9 mouse cellular contexts compared by ENCODE assay signal in genomic region chr8:123442351-123442750, GRCm38 (mm10). TPM values are rescaled to one million over a fixed set of nuclear protein-coding genes. Genes with fewer than 3 reads are reported as not detected.
DNase-seq lines count a peak whose midpoint lies in the region; ATAC-seq and TF ChIP-seq lines count a peak whose summit lies in the region.
"Had no signal": no experiment of that assay in that cellular context is flagged by ENCODE, and none has a peak within 500 bp of the region (broad histone marks: within the 10 kb centered on the region; RNA-seq: fewer than 3 reads in every experiment).

No protein-coding gene starts in this region.

- TF ChIP-seq EP300 in heart, postnatal 0 days (IDR thresholded peaks at IDR 0.05; ENCODE audit: low read depth): no peak

- no peaks in the 10 kb centered on the region for H3K9me3 ChIP-seq in heart, postnatal 0 days (replicated peaks; ENCODE audit: control insufficient read depth, low read length)
- H3K9me3 ChIP-seq in embryonic facial prominence, embryonic 14.5 days (ENCODE audit: control insufficient read depth, low read length): no peaks in the 10 kb centered on the region
- H3K9me3 ChIP-seq in intestine, embryonic 16.5 days (ENCODE audit: control insufficient read depth, low read length): no peaks in the 10 kb centered on the region

- TF ChIP-seq CTCF in heart, postnatal 0 days (IDR thresholded peaks at IDR 0.05; ENCODE audit: low read depth): no peak

- peak overlapping the region; percentile 62 for H3K4me2 ChIP-seq in heart, postnatal 0 days (ENCODE audit: low read depth, low read length)
- H3K4me2 ChIP-seq in embryonic facial prominence, embryonic 14.5 days (ENCODE audit: low read depth, low read length): peak overlapping the region; percentile 74
- 0 out of 2 replicates have a peak overlapping the region, but pooled peaks have one; percentile 57 for H3K4me2 ChIP-seq in intestine, embryonic 16.5 days (ENCODE audit: low read depth, low read length)

- ATAC-seq in heart, postnatal 0 days (ENCODE audit: insufficient read depth, low read depth): no peak
- ATAC-seq in embryonic facial prominence, embryonic 14.5 days (ENCODE audit: low read depth): no peak
- peak; percentile 9 for ATAC-seq in intestine, embryonic 16.5 days
- peak; percentile 2; the same call in 1 of the 2 replicates for ATAC-seq in monocyte, adult 5-6 weeks (replicated peaks; ENCODE audit: insufficient number of reproducible peaks, low FRiP score, low TSS enrichment, poor library complexity, severe bottlenecking)
- ATAC-seq in inflammation-experienced regulatory T-cells, adult 6 months: no peak

- no peak overlapping the region for H3K27ac ChIP-seq in heart, postnatal 0 days (ENCODE audit: low read depth)
- no peak overlapping the region for H3K27ac ChIP-seq in embryonic facial prominence, embryonic 14.5 days (replicated peaks; ENCODE audit: low read depth, low read length)
- no peak overlapping the region for H3K27ac ChIP-seq in intestine, embryonic 16.5 days (ENCODE audit: low read length)

- no peaks in the 10 kb centered on the region for H3K36me3 ChIP-seq in heart, postnatal 0 days (replicated peaks; ENCODE audit: control insufficient read depth, insufficient read depth, low read length)
- H3K36me3 ChIP-seq in embryonic facial prominence, embryonic 14.5 days (ENCODE audit: control insufficient read depth, insufficient read depth, low read length): no peaks in the 10 kb centered on the region
- no peaks in the 10 kb centered on the region for H3K36me3 ChIP-seq in intestine, embryonic 16.5 days (ENCODE audit: control insufficient read depth, insufficient read depth, low read length)

- WGBS in heart, postnatal 0 days: 83% methylated on average over 5 of the region's 5 CpGs
- 84% methylated on average over 5 of the region's 5 CpGs for WGBS in embryonic facial prominence, embryonic 14.5 days
- 92% methylated on average over 5 of the region's 5 CpGs for WGBS in intestine, embryonic 16.5 days

- H3K9ac ChIP-seq in heart, postnatal 0 days (replicated peaks; ENCODE audit: low read depth, low read length): no peak overlapping the region
- H3K9ac ChIP-seq in embryonic facial prominence, embryonic 14.5 days (ENCODE audit: low read depth, low read length): peak overlapping the region; percentile 92
- no peak overlapping the region for H3K9ac ChIP-seq in intestine, embryonic 16.5 days (ENCODE audit: low read depth, low read length)

- DNase-seq in heart, postnatal 0 days (ENCODE audit: low spot score): no peak
- no peak for DNase-seq in heart, postnatal 36 days
- DNase-seq in embryonic facial prominence, embryonic 14.5 days (ENCODE audit: low spot score): no peak
- no peak for DNase-seq in left cerebral cortex, postnatal 4 days
- no peak for DNase-seq in ovary, postnatal 14 days (ENCODE audit: low spot score)

- intact Hi-C loops in heart, postnatal 36 days (cut with DNase I): loop anchor here (2.0 kb wide), 1 partner anchor 34 kb away; the partner anchor contains the start of gene Afg3l1
- intact Hi-C loops in left cerebral cortex, postnatal 4 days (cut with DNase I): no loop called here

- peaks cover 19% of the 10 kb centered on the region for H3K4me1 ChIP-seq in heart, postnatal 0 days (ENCODE audit: control insufficient read depth, insufficient read depth)
- peaks cover 5% of the 10 kb centered on the region for H3K4me1 ChIP-seq in embryonic facial prominence, embryonic 14.5 days (ENCODE audit: control insufficient read depth, insufficient read depth, low read length)
- peaks cover 9% of the 10 kb centered on the region for H3K4me1 ChIP-seq in intestine, embryonic 16.5 days (ENCODE audit: control insufficient read depth, insufficient read depth, low read length)

- H3K27me3 ChIP-seq in heart, postnatal 0 days (ENCODE audit: control insufficient read depth, insufficient read depth, low read length): no peaks in the 10 kb centered on the region
- no peaks in the 10 kb centered on the region for H3K27me3 ChIP-seq in embryonic facial prominence, embryonic 14.5 days (replicated peaks; ENCODE audit: control insufficient read depth, insufficient read depth, low read length)
- no peaks in the 10 kb centered on the region for H3K27me3 ChIP-seq in intestine, embryonic 16.5 days (replicated peaks; ENCODE audit: control insufficient read depth, insufficient read depth, low read length)

- H3K4me3 ChIP-seq in heart, postnatal 0 days (ENCODE audit: low read depth, low read length): no peak overlapping the region
- H3K4me3 ChIP-seq in embryonic facial prominence, embryonic 14.5 days (ENCODE audit: low read depth, low read length): peak overlapping the region; percentile 72; the same call in 1 of the 2 replicates
- peak overlapping the region; percentile 72; the same call in 1 of the 2 replicates for H3K4me3 ChIP-seq in intestine, embryonic 16.5 days (ENCODE audit: low read length)

RNA-seq across cellular contexts. Expression of gene Def8, which starts 19.0 kb away (rescaled TPM):
- total RNA-seq in heart, postnatal 0 days (2014; rRNA removed; ENCODE audit: low replicate concordance): 35.6 and 91.5 TPM in 2 replicates
- polyA plus RNA-seq in heart, postnatal 0 days (2015; fragmentation: Nextera tagmentation; extraction: Ambion mirVana): 28.3 and 30.9 TPM in 2 replicates
- total RNA-seq in heart, postnatal 36 days (2021): 10 to 100 TPM; 51.6 to 58.1 TPM
- 34.1 and 37.9 TPM in 2 replicates for polyA plus RNA-seq in embryonic facial prominence, embryonic 14.5 days (2014; fragmentation: Nextera tagmentation; extraction: Ambion mirVana)
- 26.5 and 27.4 TPM in 2 replicates for polyA plus RNA-seq in intestine, embryonic 16.5 days (2015; fragmentation: Nextera tagmentation; extraction: Ambion mirVana)
- total RNA-seq in monocyte, adult 5-6 weeks (2017): 9.1 to 9.7 TPM (median 9.4 TPM) in 3 replicates
- 10 to 100 TPM; 68.3 to 70.1 TPM for total RNA-seq in left cerebral cortex, postnatal 4 days (2021)
- 1 to 10 TPM; 7.7 to 7.9 (median 7.8) TPM for polyA plus RNA-seq in inflammation-experienced regulatory T-cells, adult 6 months (2017; shearing (Covaris generic))

RNA-seq across cellular contexts. Expression of gene Tubb3, which starts 31.1 kb away (rescaled TPM):
- 1.8 and 6.1 TPM in 2 replicates for total RNA-seq in heart, postnatal 0 days (2014; rRNA removed; ENCODE audit: low replicate concordance)
- polyA plus RNA-seq in heart, postnatal 0 days (2015; fragmentation: Nextera tagmentation; extraction: Ambion mirVana): 0.40 and 1.3 TPM in 2 replicates
- total RNA-seq in heart, postnatal 36 days (2021): under 1 TPM in 1 of 2 experiments, not detected in 1; 0.72 TPM
- polyA plus RNA-seq in embryonic facial prominence, embryonic 14.5 days (2014; fragmentation: Nextera tagmentation; extraction: Ambion mirVana): 81.9 and 99.5 TPM in 2 replicates
- 45.6 and 52.6 TPM in 2 replicates for polyA plus RNA-seq in intestine, embryonic 16.5 days (2015; fragmentation: Nextera tagmentation; extraction: Ambion mirVana)
- total RNA-seq in monocyte, adult 5-6 weeks (2017): 0.29 to 0.96 TPM (median 0.76 TPM) in 3 replicates
- total RNA-seq in left cerebral cortex, postnatal 4 days (2021): 1,000 to 10,000 TPM; 2,432 to 2,471 TPM
- polyA plus RNA-seq in inflammation-experienced regulatory T-cells, adult 6 months (2017; shearing (Covaris generic)): 1 to 10 TPM in 1 of 3 experiments, under 1 TPM in 1, not detected in 1; 0.30 to 2.0 TPM

RNA-seq across cellular contexts. Expression of gene Afg3l1, which starts 35.4 kb away (rescaled TPM):
- total RNA-seq in heart, postnatal 0 days (2014; rRNA removed; ENCODE audit: low replicate concordance): 16.7 and 31.6 TPM in 2 replicates
- polyA plus RNA-seq in heart, postnatal 0 days (2015; fragmentation: Nextera tagmentation; extraction: Ambion mirVana): 39.9 and 41.2 TPM in 2 replicates
- 10 to 100 TPM; 62.6 to 74.3 TPM for total RNA-seq in heart, postnatal 36 days (2021)
- polyA plus RNA-seq in embryonic facial prominence, embryonic 14.5 days (2014; fragmentation: Nextera tagmentation; extraction: Ambion mirVana): 33.5 and 33.6 TPM in 2 replicates
- 45.3 and 48.7 TPM in 2 replicates for polyA plus RNA-seq in intestine, embryonic 16.5 days (2015; fragmentation: Nextera tagmentation; extraction: Ambion mirVana)
- total RNA-seq in monocyte, adult 5-6 weeks (2017): 11.3 to 24.6 TPM (median 14.3 TPM) in 3 replicates
- total RNA-seq in left cerebral cortex, postnatal 4 days (2021): 10 to 100 TPM; 48.3 to 56.9 TPM
- polyA plus RNA-seq in inflammation-experienced regulatory T-cells, adult 6 months (2017; shearing (Covaris generic)): 10 to 100 TPM; 32.6 to 47.7 (median 36.1) TPM

RNA-seq across cellular contexts. Expression of gene Mc1r, which starts 35.4 kb away (rescaled TPM):
- not detected in 2 replicates for total RNA-seq in heart, postnatal 0 days (2014; rRNA removed; ENCODE audit: low replicate concordance)
- polyA plus RNA-seq in heart, postnatal 0 days (2015; fragmentation: Nextera tagmentation; extraction: Ambion mirVana): not detected in 2 replicates
- not detected for total RNA-seq in heart, postnatal 36 days (2021)
- polyA plus RNA-seq in embryonic facial prominence, embryonic 14.5 days (2014; fragmentation: Nextera tagmentation; extraction: Ambion mirVana): 0.29 and 0.32 TPM in 2 replicates
- polyA plus RNA-seq in intestine, embryonic 16.5 days (2015; fragmentation: Nextera tagmentation; extraction: Ambion mirVana): not detected in 2 replicates
- not detected in 3 replicates for total RNA-seq in monocyte, adult 5-6 weeks (2017)
- total RNA-seq in left cerebral cortex, postnatal 4 days (2021): not detected
- not detected for polyA plus RNA-seq in inflammation-experienced regulatory T-cells, adult 6 months (2017; shearing (Covaris generic))
- total RNA-seq: heart, postnatal 14 days had no signal

Comparison
In these comparisons a context has a peak if more than half of its experiments do, and no peak if none do; other contexts are left out.
1. ATAC-seq: peak in intestine, embryonic 16.5 days (single experiment) and monocyte, adult 5-6 weeks (single experiment); none in heart, postnatal 0 days (single experiment), embryonic facial prominence, embryonic 14.5 days (single experiment) and inflammation-experienced regulatory T-cells, adult 6 months (single experiment).
2. RNA of gene Tubb3, which starts 31.1 kb away (total RNA-seq): 2,432 to 2,471 TPM in left cerebral cortex, postnatal 4 days; 1.8 to 6.1 TPM in heart, postnatal 0 days, 0.29 to 0.96 TPM in monocyte, adult 5-6 weeks and 0.72 TPM in heart, postnatal 36 days; every median in the first group is over 100 times any median in the second.
3. Peak in every context shown above with its lines, with median percentiles within 50 percentile points of each other: H3K4me2 ChIP-seq.